Mouse (Mus musculus) heart, adult 9 months (tissue): Measurements from ENCODE around the gene Pip5k1b.

Source experiments
- DNase-seq, 2 experiments: peaks; one replicate each; pipeline ENCODE4 v3.0.0; 2022; ENCODE audit warnings: low spot score in 2 of 2

The Pip5k1b gene

DNA sequence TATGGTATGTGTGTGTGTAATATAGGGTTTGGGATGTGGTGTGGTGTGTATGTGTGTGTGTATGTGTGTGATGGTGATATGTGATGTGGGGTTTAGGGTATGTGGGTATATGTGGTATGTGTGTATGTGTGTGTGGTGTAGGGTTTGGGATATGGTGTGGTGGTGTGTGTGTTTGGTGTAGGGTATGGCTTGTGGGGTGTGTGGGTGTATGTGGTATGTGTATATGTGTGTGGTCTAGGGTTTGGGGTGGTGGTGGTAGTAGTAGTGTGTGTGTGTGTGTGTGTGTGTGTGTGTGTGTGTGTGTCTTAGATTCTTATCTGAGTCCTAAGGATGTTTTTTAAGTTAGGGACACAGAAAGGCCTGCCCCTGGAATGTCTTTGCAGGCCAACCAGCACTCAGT lies 37.3 kb downstream of the Pip5k1b start:
- no peak for DNase-seq

GRCm38 (mm10) chr19:24517057-24517456 lies 38.6 kb downstream of the Pip5k1b start:
- DNase-seq, result no peak

GRCm38 (mm10) chr19:24515941-24516340 lies 39.7 kb downstream of the Pip5k1b start:
- no peak for DNase-seq

GRCm38 (mm10) chr19:24514661-24515642 lies 40.7 kb downstream of the Pip5k1b start:
- DNase-seq, result no peak

GRCm38 (mm10) chr19:24513105-24513843 lies 42.4 kb downstream of the Pip5k1b start:
- DNase-seq, result no peak

GRCm38 (mm10) chr19:24511939-24512338 lies 43.7 kb downstream of the Pip5k1b start:
- no peak for DNase-seq

- DNase-seq, result no peak
Observed at GRCm38 (mm10) chr19:24509391-24509790, 46.3 kb downstream of the Pip5k1b start.

- DNase-seq, result no peak
Observed at GRCm38 (mm10) chr19:24508087-24508767, 47.4 kb downstream of the Pip5k1b start.

DNA sequence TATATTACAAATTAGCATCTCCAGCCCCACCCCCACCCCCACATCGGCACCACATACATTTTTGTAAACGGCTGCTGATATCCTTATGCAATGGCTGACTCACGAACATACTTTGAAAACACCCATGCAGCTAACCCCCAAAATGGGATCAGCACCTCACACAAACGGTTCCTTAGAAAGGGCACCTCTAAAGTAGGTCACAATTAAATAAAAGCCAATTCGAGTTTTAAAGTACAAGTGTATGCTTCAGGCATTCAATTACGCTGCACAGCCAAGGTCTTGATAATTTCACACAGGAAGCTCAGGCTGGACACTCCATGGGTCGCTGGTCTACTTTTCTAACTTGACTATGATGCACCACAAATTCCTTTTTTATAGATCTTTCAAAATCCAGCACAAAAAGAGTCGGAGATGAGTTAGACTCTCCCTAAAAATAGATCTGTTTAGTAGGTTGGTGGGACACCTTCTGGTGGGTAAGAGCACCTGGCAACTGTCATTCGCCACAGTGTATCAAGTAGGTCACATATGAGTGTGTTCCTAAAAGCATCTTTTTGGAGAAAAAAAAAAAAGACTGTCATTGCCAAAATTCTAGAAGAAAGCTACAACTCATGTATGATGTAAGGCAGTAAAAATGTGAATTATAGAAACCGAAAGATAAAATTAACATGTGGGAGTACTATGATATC lies 52.8 kb downstream of the Pip5k1b start:
- no peak for DNase-seq

GRCm38 (mm10) chr19:24501525-24501924 lies 54.1 kb downstream of the Pip5k1b start:
- DNase-seq, result no peak

- no peak for DNase-seq
Observed at GRCm38 (mm10) chr19:24500431-24500830, 55.2 kb downstream of the Pip5k1b start.

- no peak for DNase-seq
Observed at GRCm38 (mm10) chr19:24499291-24499690, 56.4 kb downstream of the Pip5k1b start.

GRCm38 (mm10) chr19:24493887-24494286 lies 61.8 kb downstream of the Pip5k1b start:
- no peak for DNase-seq

DNA sequence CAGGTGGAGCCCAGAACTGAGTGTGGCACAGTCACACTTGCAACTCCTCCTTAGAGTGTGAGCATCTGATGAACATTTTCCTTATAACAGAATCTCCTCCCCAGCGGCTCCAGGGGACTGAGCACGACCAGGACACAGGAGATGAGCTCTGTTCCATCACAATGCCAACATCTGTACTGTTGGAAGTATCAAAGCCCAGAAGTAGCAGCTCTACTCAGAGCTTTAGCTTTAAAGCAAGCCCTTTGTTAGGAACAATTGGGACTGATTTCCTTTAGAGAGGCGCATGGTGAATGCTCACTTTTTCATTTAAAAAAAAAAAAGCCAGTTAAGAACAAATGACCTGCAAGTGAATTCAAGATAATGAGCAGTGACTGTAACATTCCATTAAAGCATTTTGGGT lies 63.8 kb downstream of the Pip5k1b start:
- DNase-seq, result no peak

DNA sequence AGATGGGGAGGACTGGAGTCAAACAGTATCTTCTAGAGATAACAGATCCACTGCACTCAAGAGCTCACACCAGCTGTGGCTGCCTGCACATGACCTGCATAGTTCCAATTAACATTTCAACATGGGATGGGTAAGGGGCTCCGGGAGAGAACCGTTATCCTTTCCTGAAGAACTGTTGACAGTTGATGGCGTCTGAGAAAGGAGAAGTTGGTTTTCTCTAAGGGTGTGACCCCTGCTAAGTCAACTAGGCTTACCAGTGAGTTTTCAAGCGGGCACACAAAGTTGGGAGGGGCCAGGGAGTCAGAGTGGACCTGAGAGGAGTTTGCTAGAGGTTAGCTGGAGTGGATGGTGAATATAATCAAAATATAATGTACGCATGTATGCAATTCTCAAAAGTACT lies 65.4 kb downstream of the Pip5k1b start:
- DNase-seq, result no peak

DNA sequence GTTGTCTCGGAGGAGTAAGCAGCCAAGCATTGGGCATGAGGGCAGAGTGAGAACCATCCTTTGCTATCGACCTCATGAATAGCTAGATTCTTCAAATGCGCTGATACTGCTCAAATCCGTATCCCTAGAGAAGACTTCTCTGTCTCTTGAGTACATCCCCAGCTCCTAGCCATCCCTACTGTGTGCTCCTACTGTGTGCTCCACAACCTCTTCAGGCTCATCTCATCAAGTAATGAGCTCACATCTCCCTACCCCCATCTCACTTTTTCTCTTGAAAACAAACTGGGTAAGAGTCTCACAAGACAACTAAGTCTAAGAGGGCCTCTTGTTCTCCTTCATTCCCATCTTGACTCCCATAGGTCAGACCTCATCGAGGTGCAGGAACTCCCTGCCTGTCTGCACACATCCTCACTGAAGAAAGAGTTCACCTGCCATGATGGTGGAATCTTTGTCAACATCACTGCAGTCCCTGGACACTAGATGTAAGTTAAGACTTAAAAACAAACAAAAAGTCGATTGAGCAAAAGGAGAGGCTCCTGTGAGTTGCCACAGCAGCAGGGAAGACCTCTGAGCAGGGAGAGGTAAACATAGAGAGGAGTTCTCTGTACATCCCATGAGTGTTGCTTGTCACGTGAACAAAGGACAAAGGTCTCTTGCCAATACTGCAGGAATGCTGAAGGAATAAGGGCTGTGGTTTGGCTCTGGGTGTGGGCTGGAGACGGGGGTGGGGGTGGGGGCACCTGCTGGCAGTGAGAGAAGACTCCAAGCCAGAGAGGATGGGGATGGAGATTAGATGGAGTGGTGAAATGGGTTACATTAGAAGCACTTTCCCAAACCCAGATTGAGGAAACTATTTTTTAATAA lies 69.0 kb downstream of the Pip5k1b start:
- DNase-seq, result no peak

DNA sequence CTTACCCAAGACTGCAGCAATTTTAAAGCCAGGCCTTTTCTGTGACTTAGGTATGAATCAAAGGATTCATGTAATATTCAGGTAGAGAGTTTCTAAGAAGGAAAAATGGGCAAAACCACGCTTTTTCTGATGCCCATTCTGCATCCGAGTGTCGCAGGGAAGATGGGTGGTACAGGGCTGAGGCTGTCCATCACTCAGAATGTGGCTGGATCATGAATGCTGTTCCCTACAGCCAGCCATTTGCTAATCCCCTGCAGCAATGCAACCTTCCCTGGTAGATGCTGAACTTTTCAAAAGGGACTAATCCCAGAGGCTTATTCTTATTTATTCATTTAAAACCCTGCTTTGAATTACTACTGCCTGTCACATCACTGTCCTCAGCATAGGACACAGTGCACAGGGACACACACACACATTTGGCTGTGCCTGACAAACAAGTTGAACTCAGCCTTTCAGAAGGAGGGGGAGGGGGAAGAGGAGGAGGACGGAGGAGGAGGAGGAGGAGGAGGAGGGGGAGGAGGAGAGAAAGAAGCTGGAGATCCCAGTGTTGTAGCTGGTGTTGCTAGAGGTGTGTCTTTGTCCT lies 71.0 kb downstream of the Pip5k1b start:
- DNase-seq, result no peak

DNA sequence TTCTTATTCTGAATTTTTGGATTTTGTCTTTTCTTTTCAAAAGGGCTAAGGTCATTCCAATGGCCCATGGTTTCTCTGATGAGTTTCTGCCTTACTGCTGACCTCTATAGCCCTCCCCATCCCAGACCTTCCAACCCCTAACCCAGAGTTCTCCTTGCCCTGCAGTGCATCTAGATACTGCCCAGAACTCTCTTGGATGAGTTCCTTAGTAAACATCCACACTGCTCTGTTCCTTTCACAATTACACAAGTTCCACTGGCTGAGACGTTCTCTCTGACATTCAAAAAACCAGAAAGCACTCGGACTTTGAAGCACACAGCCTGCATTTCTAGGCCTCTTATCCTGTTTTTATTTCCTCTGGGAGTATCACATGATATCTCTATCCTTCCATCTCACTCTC lies 74.8 kb downstream of the Pip5k1b start:
- DNase-seq, result no peak

- peak; percentile 90 to 91 for DNase-seq
Observed at GRCm38 (mm10) chr19:24476929-24477882, 78.5 kb downstream of the Pip5k1b start, which contains the start of gene Fam122a. Gene Fam122a, minus strand, starts transcription at chr19:24477356.
